Mouse (Mus musculus): ENCODE measurements at regions not wholly inside any gene's neighbourhood (a gene's known extent, or its start where the extent isn't known, plus 50 kb on each side); places are given as distances from the start of the nearest gene placed in this dataset.

DNA sequence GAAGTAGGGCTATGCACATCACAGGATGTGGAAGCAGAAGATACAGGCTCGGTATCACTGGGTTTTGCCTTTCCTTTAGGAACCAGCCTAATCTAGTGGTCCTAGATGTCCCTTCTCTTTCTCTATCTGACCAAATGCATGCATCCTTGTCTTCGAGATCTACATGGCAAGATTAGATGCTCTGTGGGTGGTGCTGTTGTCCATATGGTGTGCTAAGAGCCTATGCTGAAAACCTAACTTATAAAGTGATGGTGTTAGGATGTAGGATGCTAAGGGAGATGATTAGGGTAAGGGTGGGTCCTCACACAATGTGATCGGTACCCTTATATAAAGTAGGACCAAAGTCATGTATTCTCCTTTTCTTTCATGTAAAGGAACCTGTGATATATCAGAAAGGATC lies 313.7 kb downstream of the Pdcd6ip start:
- no peaks in the 10 kb centered on the region for H3K36me3 ChIP-seq
- H3K27ac ChIP-seq = no peak overlapping the region
- 84% methylated on average over 3 of the region's 3 CpGs for WGBS
- no peak for DNase-seq (ENCODE audit: low spot score)
- H3K27me3 ChIP-seq (ENCODE audit: insufficient read depth, poor library complexity, severe bottlenecking) = no peaks in the 10 kb centered on the region
- no peaks in the 10 kb centered on the region for H3K9me3 ChIP-seq
- no peaks in the 10 kb centered on the region for H3K4me1 ChIP-seq (replicated peaks)
- no peak overlapping the region for H3K4me3 ChIP-seq

- Histone ChIP-seq H3K4me1 (replicated peaks) (peaks cover 8% of the 10 kb centered on the region), H3K4me3 (no peak overlapping the region), H3K36me3 (no peaks in the 10 kb centered on the region), H3K9me3 (no peaks in the 10 kb centered on the region), H3K27me3 (ENCODE audit: insufficient read depth, poor library complexity, severe bottlenecking) (no peaks in the 10 kb centered on the region), H3K27ac (no peak overlapping the region)
- no peak for DNase-seq (ENCODE audit: low spot score)
- 82% methylated on average over 12 of the region's 12 CpGs for WGBS
Measured at GRCm38 (mm10) chr9:113387356-113387755, 320.7 kb downstream of the Pdcd6ip start.

DNA sequence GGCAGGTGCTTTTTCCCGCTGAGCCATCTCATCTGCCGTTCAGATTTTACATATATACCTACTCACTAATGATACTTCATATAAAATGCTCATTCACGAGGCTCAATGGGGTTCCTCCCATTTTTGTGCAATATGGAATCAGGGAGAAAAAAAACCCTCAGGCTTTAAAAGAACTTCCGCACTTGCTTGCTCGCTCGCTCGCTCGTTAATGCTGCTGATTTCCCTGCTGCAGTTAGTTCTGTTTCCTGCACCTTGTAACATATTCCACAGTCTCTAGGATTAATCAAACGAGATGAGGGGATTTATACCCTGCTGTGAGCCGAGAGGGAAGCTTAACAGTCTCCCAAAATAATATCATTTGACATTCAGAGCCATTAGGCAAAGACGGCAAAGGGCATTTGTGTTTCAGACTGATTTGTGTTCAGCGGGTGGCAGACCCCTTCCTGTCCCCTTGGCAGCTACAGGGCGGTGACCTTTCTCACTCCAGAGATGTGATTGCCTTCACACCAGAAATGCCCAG lies 326.4 kb downstream of the Pdcd6ip start:
- Histone ChIP-seq H3K4me3 (no peak overlapping the region), H3K9me3 (no peaks in the 10 kb centered on the region), H3K27me3 (ENCODE audit: insufficient read depth, poor library complexity, severe bottlenecking) (no peaks in the 10 kb centered on the region), H3K27ac (no peak overlapping the region), H3K36me3 (no peaks in the 10 kb centered on the region), H3K4me1 (replicated peaks) (peaks cover 22% of the 10 kb centered on the region)
- DNase-seq (ENCODE audit: low spot score) = no peak
- 52% methylated on average over 13 of the region's 13 CpGs for WGBS

DNA sequence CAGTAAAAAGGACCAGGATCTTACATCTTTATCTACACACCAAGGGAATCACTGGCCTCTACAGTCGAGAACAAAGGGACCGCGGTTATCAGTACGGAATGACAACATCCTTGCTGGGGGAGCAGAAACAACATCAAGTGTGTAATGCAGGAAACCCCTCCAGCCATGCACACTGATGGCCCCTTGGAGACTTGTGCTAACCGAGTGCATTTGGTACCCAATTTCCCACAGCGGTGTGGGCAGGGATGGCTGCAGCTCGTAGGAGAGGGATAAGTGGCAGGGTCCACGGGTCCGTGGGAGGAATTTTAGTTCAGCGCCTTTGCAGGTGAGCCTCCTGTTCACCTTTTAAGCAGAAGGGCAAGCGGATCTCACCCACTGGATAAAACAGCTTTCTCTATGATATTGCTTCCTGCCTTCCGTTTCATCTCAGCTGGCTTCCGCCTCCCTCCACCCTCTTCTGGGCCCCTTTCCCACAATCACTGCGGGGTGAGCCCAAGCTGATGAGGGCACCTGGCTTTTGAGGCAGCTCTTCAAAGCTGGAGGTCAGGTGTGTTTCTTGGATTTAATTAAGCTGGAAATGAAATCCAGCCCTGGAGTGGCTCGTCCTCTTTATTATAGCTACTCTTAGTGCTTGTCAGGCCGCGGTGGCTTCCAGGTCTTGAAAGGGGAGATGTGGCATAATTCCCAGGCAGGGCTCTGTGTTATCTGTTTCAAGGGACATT lies 327.5 kb downstream of the Pdcd6ip start:
- H3K36me3 ChIP-seq = no peaks in the 10 kb centered on the region
- WGBS = 71% methylated on average over 17 of the region's 17 CpGs
- no peak overlapping the region for H3K4me3 ChIP-seq
- H3K4me1 ChIP-seq (replicated peaks) = peaks cover 22% of the 10 kb centered on the region
- no peaks in the 10 kb centered on the region for H3K9me3 ChIP-seq
- no peak for DNase-seq (ENCODE audit: low spot score)
- peak overlapping the region; percentile 62; the same call in 1 of the 2 replicates for H3K27ac ChIP-seq
- no peaks in the 10 kb centered on the region for H3K27me3 ChIP-seq (ENCODE audit: insufficient read depth, poor library complexity, severe bottlenecking)

DNA sequence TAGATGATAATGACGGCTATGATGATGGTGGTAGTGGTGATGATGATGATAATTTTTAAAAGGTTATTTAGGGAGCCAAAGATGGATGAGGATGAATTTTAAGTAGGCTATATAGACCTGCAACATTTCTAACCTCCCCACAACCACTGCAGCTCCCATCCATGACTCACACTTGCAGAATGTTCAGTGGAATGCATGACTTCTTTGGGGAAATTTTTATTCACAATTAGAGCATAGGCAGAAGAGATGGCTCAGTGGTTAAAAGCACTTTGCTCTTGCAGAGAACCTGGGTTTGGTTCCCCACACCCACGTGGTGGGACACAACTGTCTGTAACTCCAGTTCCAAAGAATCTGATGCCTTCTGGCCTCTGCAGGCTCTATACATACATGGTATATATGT lies 329.5 kb downstream of the Pdcd6ip start:
- DNase-seq (ENCODE audit: low spot score) = no peak
- H3K36me3 ChIP-seq = no peaks in the 10 kb centered on the region
- H3K27ac ChIP-seq = no peak overlapping the region
- H3K4me1 ChIP-seq (replicated peaks) = peaks cover 22% of the 10 kb centered on the region
- H3K27me3 ChIP-seq (ENCODE audit: insufficient read depth, poor library complexity, severe bottlenecking) = no peaks in the 10 kb centered on the region
- H3K4me3 ChIP-seq = no peak overlapping the region
- H3K9me3 ChIP-seq = no peaks in the 10 kb centered on the region
- WGBS = 85% methylated on average over 2 of the region's 2 CpGs

DNA sequence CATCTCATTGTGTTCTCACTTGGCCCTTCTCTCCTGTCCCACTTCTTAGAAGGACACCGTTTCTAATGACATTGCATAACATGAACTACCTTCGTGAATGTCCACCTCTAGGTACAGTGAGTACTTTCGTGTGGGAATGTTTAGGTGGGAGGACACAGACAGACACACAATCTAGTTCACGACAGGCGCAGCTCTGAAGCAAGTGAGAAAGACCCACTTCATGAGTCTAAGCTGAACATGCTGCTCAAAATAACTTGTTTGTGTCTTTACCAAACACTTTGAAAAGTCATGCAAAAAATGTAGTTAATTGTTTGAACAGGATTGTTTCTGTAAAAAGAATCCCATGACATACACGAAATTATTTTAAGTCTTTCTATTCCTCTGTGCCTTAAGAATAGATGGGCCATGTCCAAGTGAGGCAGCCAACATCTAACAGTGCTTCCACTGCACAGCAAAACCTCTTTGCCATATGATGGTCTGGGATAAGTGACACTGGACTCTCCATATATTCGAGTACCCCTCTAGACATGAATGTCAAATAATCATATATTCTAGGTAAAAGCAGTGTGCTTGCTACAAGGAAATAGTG lies 336.2 kb downstream of the Pdcd6ip start:
- Histone ChIP-seq H3K27me3 (ENCODE audit: insufficient read depth, poor library complexity, severe bottlenecking) (no peaks in the 10 kb centered on the region), H3K4me3 (no peak overlapping the region), H3K36me3 (no peaks in the 10 kb centered on the region), H3K27ac (no peak overlapping the region), H3K9me3 (no peaks in the 10 kb centered on the region), H3K4me1 (replicated peaks) (no peaks in the 10 kb centered on the region; the same call in 1 of the 2 replicates)
- no peak for DNase-seq (ENCODE audit: low spot score)
- 85% methylated on average over 7 of the region's 7 CpGs for WGBS

- 85% methylated on average over 5 of the region's 5 CpGs for WGBS
- H3K27ac ChIP-seq = no peak overlapping the region
- no peaks in the 10 kb centered on the region for H3K9me3 ChIP-seq
- no peak overlapping the region for H3K4me3 ChIP-seq
- no peaks in the 10 kb centered on the region for H3K4me1 ChIP-seq (replicated peaks)
- no peaks in the 10 kb centered on the region for H3K36me3 ChIP-seq
- DNase-seq (ENCODE audit: low spot score) = no peak
- no peaks in the 10 kb centered on the region for H3K27me3 ChIP-seq (ENCODE audit: insufficient read depth, poor library complexity, severe bottlenecking)
Measured at GRCm38 (mm10) chr9:113347942-113348341, 360.1 kb downstream of the Pdcd6ip start.

- no peaks in the 10 kb centered on the region for H3K36me3 ChIP-seq
- no peak overlapping the region for H3K27ac ChIP-seq
- 75% methylated on average over 13 of the region's 13 CpGs for WGBS
- no peaks in the 10 kb centered on the region for H3K9me3 ChIP-seq
- H3K4me3 ChIP-seq = no peak overlapping the region
- H3K4me1 ChIP-seq (replicated peaks) = no peaks in the 10 kb centered on the region
- H3K27me3 ChIP-seq (ENCODE audit: insufficient read depth, poor library complexity, severe bottlenecking) = no peaks in the 10 kb centered on the region
- no peak for DNase-seq (ENCODE audit: low spot score)
Measured at GRCm38 (mm10) chr9:113346531-113346930, 361.5 kb downstream of the Pdcd6ip start.

- no peak overlapping the region for H3K4me3 ChIP-seq
- no peaks in the 10 kb centered on the region for H3K4me1 ChIP-seq (replicated peaks)
- no peak for DNase-seq (ENCODE audit: low spot score)
- H3K27me3 ChIP-seq (ENCODE audit: insufficient read depth, poor library complexity, severe bottlenecking) = no peaks in the 10 kb centered on the region
- no peaks in the 10 kb centered on the region for H3K36me3 ChIP-seq
- H3K9me3 ChIP-seq = no peaks in the 10 kb centered on the region
- no peak overlapping the region for H3K27ac ChIP-seq
- WGBS = 83% methylated on average over 7 of the region's 7 CpGs
Measured at GRCm38 (mm10) chr9:113342131-113342530, 365.9 kb downstream of the Pdcd6ip start.

GRCm38 (mm10) chr9:113340838-113341237 lies 367.2 kb downstream of the Pdcd6ip start:
- H3K9me3 ChIP-seq = no peaks in the 10 kb centered on the region
- no peaks in the 10 kb centered on the region for H3K36me3 ChIP-seq
- 55% methylated on average over 6 of the region's 6 CpGs for WGBS
- no peak for DNase-seq (ENCODE audit: low spot score)
- no peak overlapping the region for H3K4me3 ChIP-seq
- no peak overlapping the region for H3K27ac ChIP-seq
- no peaks in the 10 kb centered on the region for H3K27me3 ChIP-seq (ENCODE audit: insufficient read depth, poor library complexity, severe bottlenecking)
- no peaks in the 10 kb centered on the region for H3K4me1 ChIP-seq (replicated peaks)

DNA sequence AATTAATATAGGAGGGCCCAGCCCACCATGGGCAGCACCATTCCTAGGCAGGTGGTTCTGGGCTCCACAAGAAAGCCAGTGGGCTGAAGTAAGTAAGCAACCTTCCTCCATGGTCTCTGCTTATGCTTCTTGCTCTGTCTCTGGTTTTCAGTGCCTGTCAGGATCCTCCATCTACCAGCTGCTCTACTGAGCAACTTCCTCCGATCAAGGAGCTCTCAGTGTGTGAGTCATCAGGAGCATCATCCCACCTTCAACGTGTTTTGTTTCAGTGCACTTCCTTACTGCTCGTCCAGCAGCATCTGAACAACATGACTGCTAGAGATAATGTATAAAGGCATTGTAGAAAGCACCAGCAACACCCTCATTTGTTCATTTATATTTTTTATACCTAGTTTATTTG lies 368.0 kb downstream of the Pdcd6ip start:
- DNase-seq (ENCODE audit: low spot score) = no peak
- H3K4me3 ChIP-seq = no peak overlapping the region
- H3K27ac ChIP-seq = no peak overlapping the region
- no peaks in the 10 kb centered on the region for H3K4me1 ChIP-seq (replicated peaks)
- no peaks in the 10 kb centered on the region for H3K27me3 ChIP-seq (ENCODE audit: insufficient read depth, poor library complexity, severe bottlenecking)
- no peaks in the 10 kb centered on the region for H3K36me3 ChIP-seq
- no peaks in the 10 kb centered on the region for H3K9me3 ChIP-seq
- 84% methylated on average over 3 of the region's 3 CpGs for WGBS

DNA sequence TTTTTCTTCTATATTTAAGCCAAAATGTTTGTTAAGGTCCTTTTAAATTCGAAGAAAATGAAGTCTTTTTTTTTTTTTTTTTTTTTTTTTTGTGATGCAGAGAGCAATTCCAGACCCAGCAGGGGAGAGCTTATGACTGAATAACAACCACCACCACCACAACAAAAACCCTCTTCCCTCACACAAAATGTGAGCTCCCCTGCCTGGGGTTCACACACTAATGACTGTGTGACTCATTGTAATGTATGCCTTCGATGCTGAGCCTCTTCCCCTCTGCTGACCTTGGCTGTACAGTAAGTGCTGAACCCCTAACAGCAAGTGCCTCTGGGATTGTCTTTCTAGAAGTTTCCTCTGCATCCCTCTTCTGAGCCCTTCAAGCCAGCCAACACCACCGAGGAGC lies 383.6 kb downstream of the Pdcd6ip start:
- H3K27me3 ChIP-seq (ENCODE audit: insufficient read depth, poor library complexity, severe bottlenecking) = no peaks in the 10 kb centered on the region
- H3K4me1 ChIP-seq (replicated peaks) = no peaks in the 10 kb centered on the region
- no peak overlapping the region for H3K4me3 ChIP-seq
- H3K27ac ChIP-seq = no peak overlapping the region
- WGBS = 61% methylated on average over 3 of the region's 3 CpGs
- no peaks in the 10 kb centered on the region for H3K36me3 ChIP-seq
- no peak for DNase-seq (ENCODE audit: low spot score)
- no peaks in the 10 kb centered on the region for H3K9me3 ChIP-seq

DNA sequence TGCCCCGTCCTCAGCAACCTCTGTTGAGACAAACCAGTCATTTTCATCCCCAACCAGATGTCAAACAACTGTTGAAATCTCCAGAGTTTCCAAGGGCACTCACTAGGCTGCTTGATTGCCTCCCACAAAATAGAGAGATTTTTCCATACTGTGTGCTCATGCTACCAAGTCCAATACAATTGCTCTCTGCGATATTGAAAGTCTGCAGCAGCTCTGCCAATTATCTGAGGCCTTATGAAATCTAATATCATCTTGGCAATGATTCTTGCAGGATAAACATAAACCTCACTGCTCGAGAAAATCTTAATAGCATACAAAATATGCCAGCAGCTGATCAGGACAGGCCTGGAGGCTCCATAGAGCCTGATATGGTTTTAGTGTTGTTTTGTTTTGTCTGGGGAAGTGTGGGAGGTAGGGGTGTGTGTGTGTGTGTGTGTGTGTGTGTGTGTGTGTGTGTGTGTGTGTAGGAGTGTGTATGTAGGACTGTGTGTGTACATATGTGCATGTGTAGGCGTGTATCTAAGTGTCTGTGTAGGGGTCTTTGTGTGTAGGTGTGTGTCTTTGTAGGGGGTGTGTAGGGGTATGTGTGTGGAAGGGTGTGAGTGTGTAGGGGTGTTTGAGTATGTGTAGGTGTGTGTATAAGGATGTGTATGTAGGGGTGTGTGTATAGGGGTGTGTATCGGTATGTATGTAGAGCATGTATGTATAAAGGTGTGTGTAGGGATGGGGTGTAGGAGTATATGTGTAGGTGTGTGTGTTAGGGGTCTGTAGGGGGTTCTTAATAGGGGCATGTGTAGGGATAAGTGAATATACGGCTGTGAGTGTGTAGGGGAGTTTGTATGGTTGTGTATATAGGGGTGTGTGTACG lies 398.1 kb downstream of the Pdcd6ip start:
- Histone ChIP-seq H3K27me3 (ENCODE audit: insufficient read depth, poor library complexity, severe bottlenecking) (no peaks in the 10 kb centered on the region), H3K36me3 (no peaks in the 10 kb centered on the region), H3K4me3 (no peak overlapping the region), H3K4me1 (replicated peaks) (peaks cover 9% of the 10 kb centered on the region), H3K27ac (no peak overlapping the region), H3K9me3 (no peaks in the 10 kb centered on the region)
- DNase-seq (ENCODE audit: low spot score) = no peak
- WGBS = 82% methylated on average over 7 of the region's 7 CpGs
